Mouse (Mus musculus) forebrain, embryonic 15.5 days (tissue): ENCODE measurements around the gene Gm12888. TPM values are rescaled to one million over a fixed set of nuclear protein-coding genes. Genes with fewer than 3 reads are reported as not detected.
"Not testable (repeated sequence)": the region's sequence is repeated elsewhere in the genome, so short reads cannot be mapped to it uniquely, and the experiment has no call there.

Source experiments
- ATAC-seq: fragments of 200-750 bp; cut with Nextera tagmentation; replicated peaks from 2 replicates; pipeline ENCODE4 v1.8.0; 2017; ENCODE audit warnings: mild to moderate bottlenecking, moderate TSS enrichment, moderate library complexity
- H3K27ac ChIP-seq: fragments of 300-500 bp; sonication (generic); replicated peaks from 2 replicates; pipeline ENCODE4 v1.5.1; 2015; ENCODE audit warnings: mild to moderate bottlenecking, inconsistent platforms
- H3K27me3 ChIP-seq: fragments of 300-500 bp; sonication (generic); 2 replicates; pipeline ENCODE4 v1.6.1; 2015; ENCODE audit warnings: inconsistent platforms
- H3K36me3 ChIP-seq: fragments of 300-500 bp; sonication (generic); 2 replicates; pipeline ENCODE4 v1.6.1; 2015; ENCODE audit warnings: mild to moderate bottlenecking, inconsistent platforms
- H3K4me1 ChIP-seq: fragments of 300-500 bp; sonication (generic); 2 replicates; pipeline ENCODE4 v1.6.1; 2015; ENCODE audit warnings: inconsistent platforms
- H3K4me2 ChIP-seq: fragments of 300-500 bp; sonication (generic); replicated peaks from 2 replicates; pipeline ENCODE4 v1.6.1; 2015; ENCODE audit warnings: mild to moderate bottlenecking, inconsistent platforms
- H3K4me3 ChIP-seq: fragments of 300-500 bp; sonication (generic); 2 replicates; pipeline ENCODE4 v1.5.1; 2015; ENCODE audit warnings: mild to moderate bottlenecking, inconsistent platforms
- H3K9ac ChIP-seq: fragments of 300-500 bp; sonication (generic); replicated peaks from 2 replicates; pipeline ENCODE4 v1.6.1; 2015; ENCODE audit warnings: mild to moderate bottlenecking, inconsistent platforms
- H3K9me3 ChIP-seq: fragments of 300-500 bp; sonication (generic); 2 replicates; pipeline ENCODE4 v1.6.1; 2016; ENCODE audit warnings: inconsistent platforms
- WGBS: fragments of 180-500 bp; shearing (Covaris S2); methylation state at CpG from one replicate; pipeline ENCODE4 v1.1.7; 2015; ENCODE audit warnings: mixed read lengths; 5-methylcytosine and 5-hydroxymethylcytosine counted together
- polyA plus RNA-seq: library from polyadenylated mRNA; unstranded; fragments of >200 nt; fragmentation: Nextera tagmentation; extraction: Ambion mirVana; gene quantifications from 2 replicates; pipeline ENCODE4 v1.2.1, GENCODE M21; 2015

Gm12888 gene
- polyA plus RNA-seq = not detected in 2 replicates

DNA sequence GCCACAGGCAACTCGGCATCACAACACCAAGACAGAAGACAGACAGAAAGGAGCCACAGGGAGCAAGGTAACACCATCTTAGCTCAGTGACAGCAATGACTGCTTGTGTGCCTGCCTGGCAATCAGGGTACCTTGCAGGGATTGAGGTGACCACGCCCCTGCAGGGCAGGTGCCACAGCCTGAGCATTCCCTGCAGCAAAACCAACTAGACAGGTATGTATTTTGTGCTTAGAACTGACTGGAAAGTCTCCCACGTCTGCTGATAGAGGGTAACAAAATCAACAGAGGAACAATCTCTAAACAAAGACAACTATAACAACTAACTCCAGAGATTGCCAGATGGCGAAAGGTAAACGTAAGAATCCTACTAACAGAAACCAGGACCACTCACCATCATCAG is at the start of gene Gm12888:
Gene Gm12888 (minus strand): TSS at position 101 of the 400 bp plus-strand sequence.
- H3K9ac ChIP-seq, H3K36me3 ChIP-seq, ATAC-seq, H3K4me2 ChIP-seq, H3K9me3 ChIP-seq, H3K4me1 ChIP-seq, H3K4me3 ChIP-seq, H3K27me3 ChIP-seq, H3K27ac ChIP-seq: not testable (repeated sequence)
- 76% methylated on average over 4 of the region's 5 CpGs for WGBS

Other genes with a start within 250 kb of the Gm12888 start
- gene Zmpste24, start 226.7 kb downstream of the Gm12888 start, polyA plus RNA-seq = 25.4 and 26.6 TPM in 2 replicates
- not detected in 2 replicates for gene Tmco2, start 215.7 kb downstream of the Gm12888 start, polyA plus RNA-seq
- 30.5 and 34.7 TPM in 2 replicates for gene Rlf, start 109.8 kb downstream of the Gm12888 start, polyA plus RNA-seq
- gene Gm12886, start 98.2 kb upstream of the Gm12888 start, polyA plus RNA-seq = not detected in 2 replicates